Mouse (Mus musculus) E14TG2a.4 (cell line): ENCODE data around the gene Dph7.

Source experiments
- CTCF ChIP-seq: conservative IDR thresholded peaks from 2 replicates; pipeline ENCODE4 v1.5.1; 2014; ENCODE audit warnings: low read length
- POU5F1 ChIP-seq: IDR thresholded peaks from 2 replicates; pipeline ENCODE4 v1.6.1; 2014; ENCODE audit warnings: low read length, borderline replicate concordance

DNA sequence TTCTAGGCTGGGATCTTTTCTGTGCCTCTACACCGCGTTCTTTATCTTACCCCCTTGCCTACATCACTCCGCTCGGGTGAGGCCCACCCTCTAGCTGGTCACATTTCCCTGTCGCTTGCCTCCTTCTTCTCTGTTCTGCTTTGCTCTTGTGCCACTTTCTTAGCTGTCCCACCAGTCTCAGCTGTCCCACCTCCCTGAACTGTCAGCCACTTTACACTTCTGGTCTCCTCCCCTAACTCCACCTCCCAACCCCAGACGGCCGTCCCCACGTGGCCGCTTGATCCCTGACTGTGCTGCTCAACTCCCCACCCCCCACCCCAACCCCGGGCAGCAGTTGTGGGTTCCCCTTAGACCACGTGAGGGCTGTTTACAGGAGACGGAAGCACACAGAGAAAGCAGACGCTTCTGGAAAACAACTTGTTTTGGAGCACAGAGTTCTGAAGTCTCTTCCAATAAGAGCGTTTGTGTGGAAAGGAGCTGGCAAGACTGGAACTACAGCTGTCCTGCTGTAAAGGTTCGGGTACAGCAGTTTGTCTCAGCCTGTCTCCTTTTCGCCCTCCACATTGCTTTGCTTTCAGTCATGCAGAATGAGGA lies 13.6 kb downstream of the Dph7 start, which contains the start of gene Pnpla7:
- TF ChIP-seq CTCF, result no peak
- TF ChIP-seq POU5F1, result no peak
